Mouse (Mus musculus) heart, postnatal 10 days (tissue): ENCODE data around the gene Olfr548-ps1. TPM values are rescaled to one million over a fixed set of nuclear protein-coding genes. Genes with fewer than 3 reads are reported as not detected.
"Not testable (repeated sequence)": the region's sequence is repeated elsewhere in the genome, so short reads cannot be mapped to it uniquely, and the experiment has no call there.

ENCODE experiments used
- DNase-seq, 2 experiments: peaks; one replicate each; pipeline ENCODE4 v3.0.0; 2021
- intact Hi-C: fragments of 180-260 bp; cut with DNase I; formaldehyde crosslinking; loops from one replicate; pipeline ENCODE4 v1.15.1; 2025
- total RNA-seq, 2 experiments: library from RNA; stranded (reverse); gene quantifications; 2 replicates each; pipeline ENCODE4 v1.2.3; 2021

The Olfr548-ps1 gene
- not detected for total RNA-seq

DNA sequence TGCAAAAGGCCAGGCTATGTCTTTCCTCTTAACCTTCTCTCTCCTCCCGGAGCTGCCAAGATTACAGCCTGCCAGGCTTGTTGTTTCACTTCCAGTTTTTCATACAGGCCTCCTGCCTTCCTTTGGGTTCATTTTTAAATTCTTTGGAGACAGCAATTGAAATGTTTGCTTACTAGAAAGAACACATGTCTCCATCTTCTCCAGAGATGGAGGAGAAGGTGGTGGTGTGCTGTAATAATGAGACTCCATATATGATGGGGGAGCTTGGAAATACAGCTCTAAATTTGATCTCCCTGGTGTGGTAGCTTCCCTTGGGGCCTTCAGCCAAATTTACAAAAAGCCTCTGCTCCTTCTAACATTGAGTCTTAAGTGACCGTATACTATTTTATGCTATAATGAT lies at the start of gene Olfr548-ps1:
Gene Olfr548-ps1 (plus strand): TSS at position 301 of the 400 bp plus-strand sequence.
- intact Hi-C loops: no loop called here
- DNase-seq: no peak

DNA sequence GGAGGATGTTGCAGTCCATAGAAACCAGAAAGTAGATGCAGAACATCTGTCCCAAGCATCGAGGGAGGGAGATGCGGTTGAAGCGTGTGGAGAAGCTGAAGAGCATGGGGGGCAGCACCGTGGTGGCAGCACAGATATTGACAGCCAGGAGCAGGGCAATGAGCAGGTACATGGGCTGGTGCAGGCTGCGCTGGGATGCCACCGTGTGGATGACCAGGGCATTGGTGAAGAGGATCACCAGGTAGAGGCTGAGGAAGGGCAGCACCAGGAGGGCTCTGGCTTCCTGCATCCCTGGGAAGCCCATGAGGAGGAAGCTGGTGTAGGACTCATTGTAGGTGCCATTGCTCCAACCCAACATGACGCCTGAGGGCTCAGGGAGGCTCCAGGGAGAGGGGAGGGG lies 46.3 kb upstream of the Olfr548-ps1 start:
- DNase-seq, intact Hi-C loops: not testable (repeated sequence)

DNA sequence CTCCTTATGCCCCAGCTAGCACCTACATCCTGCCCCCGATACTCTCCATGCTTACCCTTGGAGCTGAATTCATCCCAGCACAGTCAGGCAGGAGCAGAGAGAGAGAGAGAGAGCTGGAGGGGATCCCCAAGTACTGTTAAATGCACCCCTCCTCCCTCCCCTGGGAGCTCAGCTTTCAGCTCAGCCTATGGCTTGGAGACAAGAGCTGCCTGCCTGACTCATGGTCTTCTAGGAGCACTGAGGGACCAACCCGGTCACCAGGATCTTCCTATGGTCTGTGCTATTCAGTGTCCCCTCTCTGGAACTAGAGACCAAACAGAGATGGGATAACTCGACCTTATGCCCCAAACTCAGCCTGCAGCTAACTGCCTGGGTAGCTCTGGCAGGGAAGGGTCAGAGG lies 41.2 kb upstream of the Olfr548-ps1 start, which contains the start of gene Olfr545:
Gene Olfr545 (minus strand): TSS at position 101 of the 400 bp plus-strand sequence.
- intact Hi-C loops: no loop called here
- DNase-seq: no peak

DNA sequence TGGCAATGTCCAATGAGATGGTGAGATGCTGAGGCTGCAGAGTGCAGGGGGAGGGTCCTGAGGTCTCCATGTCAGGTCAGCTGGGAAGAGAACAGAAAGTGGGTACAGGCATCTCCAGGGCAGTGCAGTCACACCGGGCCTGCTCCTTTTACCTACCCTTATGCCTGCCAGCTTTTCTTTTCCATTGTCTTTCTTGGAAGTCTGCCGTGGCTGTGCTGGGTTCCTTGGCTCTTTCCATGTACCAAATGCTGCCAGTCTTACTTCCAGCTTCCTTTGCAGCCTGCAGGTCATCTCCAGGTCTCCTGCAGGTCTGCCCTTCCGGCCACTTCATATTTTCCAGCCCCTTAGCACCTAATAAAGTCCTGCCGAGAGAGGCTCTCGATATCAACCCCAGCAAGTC lies 38.7 kb upstream of the Olfr548-ps1 start:
- intact Hi-C loops: no loop called here
- DNase-seq: no peak

DNA sequence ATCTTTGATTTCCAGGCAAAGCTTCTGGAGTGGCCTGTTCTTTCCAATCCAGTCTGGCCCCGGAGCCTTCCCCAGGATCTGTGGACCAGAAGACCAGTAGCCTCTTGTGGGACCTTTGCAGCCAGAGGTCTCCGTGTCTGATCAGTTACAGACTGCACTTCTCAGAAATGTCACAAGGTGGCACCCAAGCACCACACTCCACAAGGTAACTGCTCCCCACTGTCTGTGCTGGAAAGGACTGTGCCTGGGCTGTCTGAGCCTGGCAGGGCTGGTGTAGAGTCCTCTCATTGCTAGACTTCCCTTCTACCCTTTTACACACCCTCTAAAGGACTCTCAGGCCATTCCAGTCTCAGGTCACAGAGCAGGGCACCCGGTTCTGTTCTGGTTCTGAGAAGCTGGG lies 33.8 kb upstream of the Olfr548-ps1 start:
- intact Hi-C loops: loop anchor here (5.0 kb wide), 2 partner anchors 1365 to 1435 kb away; partner anchors contain the start of gene Olfr633
- peak; percentile 75 to 86 for DNase-seq

DNA sequence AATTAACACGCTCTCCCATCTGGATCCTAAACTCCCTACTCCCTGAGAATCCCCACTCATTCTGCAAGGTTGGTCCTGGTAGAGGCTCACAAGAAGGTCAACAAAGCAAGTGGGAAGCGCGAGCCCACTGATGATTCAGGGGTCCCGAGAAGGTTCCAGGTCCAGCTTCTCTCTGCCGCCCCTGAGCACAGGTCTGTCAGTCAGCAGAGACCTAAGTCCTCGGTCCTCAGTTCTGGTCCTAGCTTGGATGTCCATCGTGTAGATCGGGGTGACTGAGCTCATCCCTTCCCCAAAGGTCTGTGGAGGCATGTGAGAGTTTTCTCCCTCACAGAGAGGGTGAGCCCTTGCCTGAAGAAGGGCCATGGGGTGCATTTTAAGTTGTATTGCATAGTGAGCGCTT lies 32.6 kb upstream of the Olfr548-ps1 start:
- intact Hi-C loops: loop anchor here (5.0 kb wide), 2 partner anchors 1364 to 1434 kb away; partner anchors contain the start of gene Olfr633
- DNase-seq: no peak

DNA sequence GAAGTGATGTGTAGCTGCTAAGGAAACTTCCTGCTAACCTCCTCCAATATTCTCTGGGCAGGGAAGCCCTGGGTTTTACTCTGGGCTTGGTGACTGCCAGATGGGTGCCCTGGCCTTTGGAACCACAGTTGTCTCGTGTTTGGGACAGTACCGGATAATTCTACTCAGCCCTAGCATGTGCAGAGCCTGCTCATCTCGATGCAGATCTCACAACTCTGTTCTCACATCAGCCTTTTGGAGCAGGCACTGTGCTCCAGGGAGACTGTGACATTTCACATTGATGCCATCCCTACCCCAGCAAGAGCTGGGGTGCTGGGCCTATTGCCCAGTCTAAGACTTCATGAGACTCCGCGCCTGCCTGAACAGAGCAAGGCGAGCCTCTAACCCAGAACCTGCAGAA lies 32.0 kb upstream of the Olfr548-ps1 start:
- intact Hi-C loops: loop anchor here (5.0 kb wide), 2 partner anchors 1364 to 1434 kb away; partner anchors contain the start of gene Olfr633
- DNase-seq: no peak

- no peak for DNase-seq
- intact Hi-C loops: loop anchor here (5.0 kb wide), 3 partner anchors 608 to 1433 kb away; partner anchors contain the start of gene Olfr633
Measured at GRCm38 (mm10) chr7:102509726-102510125, 31.0 kb upstream of the Olfr548-ps1 start.

DNA sequence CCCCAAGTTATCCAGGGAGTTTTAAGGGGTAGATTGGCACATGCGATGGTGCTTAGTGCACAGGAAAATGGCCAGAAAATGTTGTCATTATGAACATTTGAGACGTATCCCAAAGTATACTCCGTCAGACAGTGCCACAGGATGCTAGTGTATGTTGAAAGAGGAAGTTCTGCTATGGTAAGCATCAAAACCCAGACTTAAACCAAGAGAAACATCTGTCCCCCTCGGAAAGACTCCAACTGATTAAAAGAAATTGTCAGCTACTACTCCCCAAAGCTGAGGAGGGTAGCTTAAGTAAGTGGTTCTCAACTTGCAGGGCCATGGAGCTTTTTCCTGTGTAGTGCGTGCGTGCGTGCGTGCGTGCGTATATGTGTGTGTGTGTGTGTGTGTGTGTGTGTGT lies 28.8 kb upstream of the Olfr548-ps1 start:
- intact Hi-C loops: loop anchor here (2.0 to 5.0 kb wide), 3 partner anchors 241 to 605 kb away; no protein-coding TSS in a partner anchor

DNA sequence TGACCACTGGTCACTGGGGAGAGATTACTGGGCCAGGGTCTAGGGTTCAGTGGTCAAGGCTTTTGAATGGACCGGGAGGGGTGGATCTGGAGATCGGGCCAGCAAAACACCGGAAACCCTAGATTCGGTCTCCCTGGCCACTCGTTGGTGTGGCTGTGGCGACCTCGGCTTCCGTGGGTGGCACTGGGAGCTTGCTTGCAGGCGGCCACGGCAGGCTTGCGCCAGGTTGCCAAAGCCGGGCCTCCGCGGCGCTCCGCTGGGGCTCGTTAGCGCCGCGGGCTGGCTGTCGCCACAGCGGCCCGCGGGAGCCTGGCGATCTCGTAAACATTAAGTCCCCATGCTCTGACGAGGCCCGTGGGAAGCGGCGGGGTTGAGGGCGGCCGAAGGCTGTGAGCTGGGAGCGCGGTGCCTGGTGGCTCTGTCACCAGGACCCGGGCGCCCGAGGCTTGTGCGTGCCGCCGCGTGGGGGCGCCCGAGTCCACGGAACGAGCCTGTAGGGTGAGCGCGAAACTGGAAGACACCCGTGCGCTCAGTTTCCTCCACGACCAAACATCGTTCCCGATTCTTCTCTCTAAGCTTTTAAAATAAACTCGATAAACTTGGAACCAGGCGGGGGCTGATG lies 27.8 kb upstream of the Olfr548-ps1 start:
- intact Hi-C loops: loop anchor here (1.0 to 5.0 kb wide), 4 partner anchors 123 to 604 kb away; no protein-coding TSS in a partner anchor
- DNase-seq: peak; percentile 88 to 94

More for the DNA sequence above, 28.8 kb upstream of the Olfr548-ps1 start:
- DNase-seq: no peak

DNA sequence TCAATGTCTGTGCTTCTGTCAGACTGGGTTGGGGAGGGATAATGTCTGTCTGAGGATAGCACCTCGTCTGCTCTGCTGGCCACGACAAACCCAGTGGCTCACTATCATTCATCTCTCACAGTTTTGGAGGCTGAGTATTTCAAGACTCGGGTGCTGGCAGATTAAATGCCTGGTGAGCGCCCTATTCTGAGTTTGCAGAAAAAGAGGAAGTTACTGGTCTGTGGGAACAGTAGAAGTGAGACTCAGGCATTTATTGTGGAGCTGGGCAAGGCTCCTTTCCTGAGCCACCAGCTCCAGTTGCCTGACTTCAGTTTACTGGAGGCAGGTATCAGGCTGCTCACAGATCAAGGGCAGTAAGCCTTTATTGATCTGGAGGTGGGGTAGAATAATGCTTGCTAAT lies 26.6 kb upstream of the Olfr548-ps1 start:
- intact Hi-C loops: loop anchor here (5.0 kb wide), 1 partner anchor 603 kb away; no protein-coding TSS in a partner anchor
- DNase-seq: no peak

- intact Hi-C loops: no loop called here
- DNase-seq: peak; percentile 7 to 29
Measured at GRCm38 (mm10) chr7:102516261-102517050, 24.2 kb upstream of the Olfr548-ps1 start.

DNA sequence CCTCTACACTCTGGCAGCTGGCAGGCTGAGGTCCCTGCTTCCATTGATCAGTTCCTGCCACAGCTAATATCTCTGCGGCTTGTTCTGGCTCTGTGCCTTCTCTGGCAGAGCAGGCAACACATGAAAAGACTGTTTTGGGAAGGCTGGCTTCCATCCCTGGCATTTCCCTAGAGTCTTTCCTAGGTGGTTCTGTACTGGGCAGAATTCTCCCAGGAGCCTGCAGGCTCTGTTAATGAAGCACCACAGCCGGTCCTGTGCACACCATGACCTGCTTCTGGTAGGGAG lies 23.7 kb upstream of the Olfr548-ps1 start:
- DNase-seq: no peak
- intact Hi-C loops: no loop called here

GRCm38 (mm10) chr7:102529052-102529451 lies 11.6 kb upstream of the Olfr548-ps1 start:
- DNase-seq: no peak
- intact Hi-C loops: no loop called here

DNA sequence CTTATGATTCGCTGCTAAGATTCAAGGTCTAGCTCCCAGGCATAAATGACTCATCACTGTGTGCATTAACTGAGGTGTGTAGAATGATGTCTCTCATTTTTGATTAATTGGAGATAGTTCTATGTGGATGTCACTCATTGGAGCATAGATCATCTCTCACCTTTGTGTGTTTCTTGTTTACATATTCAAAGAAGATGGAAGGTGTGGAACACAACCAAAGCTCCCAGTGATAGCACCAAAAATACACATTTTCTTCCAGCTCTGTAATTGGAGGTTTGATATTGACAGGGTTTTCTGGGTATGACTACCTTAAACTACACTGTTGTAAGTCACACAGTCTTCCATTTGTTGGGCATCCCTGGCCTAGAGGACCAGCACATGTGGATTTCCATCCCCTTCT lies 6.2 kb upstream of the Olfr548-ps1 start, which contains the start of gene Olfr547:
Gene Olfr547 (plus strand): TSS at position 301 of the 400 bp plus-strand sequence.
- intact Hi-C loops: no loop called here
- no peak for DNase-seq

DNA sequence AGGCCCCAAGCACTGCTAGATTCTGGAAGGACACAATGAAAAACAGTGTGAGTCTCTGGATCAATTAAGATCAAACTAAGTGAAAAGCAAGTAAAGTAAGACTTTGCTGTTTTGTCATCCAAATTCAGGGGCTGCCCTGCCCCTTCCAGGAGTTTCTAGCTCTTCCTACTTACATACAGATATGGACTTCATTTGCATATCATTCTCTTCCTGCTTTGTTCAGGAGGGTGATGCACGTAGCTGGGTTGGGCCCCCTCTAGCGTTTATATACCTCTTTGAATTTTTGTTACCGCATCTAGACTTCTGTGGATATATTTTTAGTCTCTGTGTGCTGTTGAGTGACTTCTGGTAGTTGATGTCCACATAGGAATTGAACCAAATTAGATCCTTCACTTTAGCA lies 555 bp downstream of the Olfr548-ps1 start:
- intact Hi-C loops: no loop called here
- DNase-seq: no peak

GRCm38 (mm10) chr7:102549570-102549969 lies 8.9 kb downstream of the Olfr548-ps1 start, which contains the start of gene Olfr549:
Olfr549 (plus strand) TSS chr7:102549870.
- no peak for DNase-seq
- intact Hi-C loops: no loop called here

DNA sequence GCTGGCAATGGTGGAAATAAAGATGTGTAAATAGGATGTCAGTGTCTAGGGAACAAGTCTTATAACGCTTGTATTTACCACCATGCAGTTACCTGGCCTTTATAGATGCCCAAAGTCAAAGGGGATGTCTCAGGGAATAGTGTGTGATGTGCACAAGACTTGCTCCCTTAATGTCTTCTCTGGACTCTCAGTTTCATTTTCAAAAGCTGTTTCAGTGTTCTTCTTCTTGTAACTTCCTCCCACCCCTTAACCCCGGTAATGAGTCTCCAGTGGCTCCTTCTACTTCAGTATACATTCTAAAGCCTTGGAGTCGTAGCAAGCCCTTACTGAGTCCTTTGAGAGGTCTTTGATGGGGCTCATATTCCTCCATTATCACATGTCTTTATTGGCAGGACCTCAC lies 12.6 kb downstream of the Olfr548-ps1 start:
- DNase-seq: no peak
- intact Hi-C loops: no loop called here

DNA sequence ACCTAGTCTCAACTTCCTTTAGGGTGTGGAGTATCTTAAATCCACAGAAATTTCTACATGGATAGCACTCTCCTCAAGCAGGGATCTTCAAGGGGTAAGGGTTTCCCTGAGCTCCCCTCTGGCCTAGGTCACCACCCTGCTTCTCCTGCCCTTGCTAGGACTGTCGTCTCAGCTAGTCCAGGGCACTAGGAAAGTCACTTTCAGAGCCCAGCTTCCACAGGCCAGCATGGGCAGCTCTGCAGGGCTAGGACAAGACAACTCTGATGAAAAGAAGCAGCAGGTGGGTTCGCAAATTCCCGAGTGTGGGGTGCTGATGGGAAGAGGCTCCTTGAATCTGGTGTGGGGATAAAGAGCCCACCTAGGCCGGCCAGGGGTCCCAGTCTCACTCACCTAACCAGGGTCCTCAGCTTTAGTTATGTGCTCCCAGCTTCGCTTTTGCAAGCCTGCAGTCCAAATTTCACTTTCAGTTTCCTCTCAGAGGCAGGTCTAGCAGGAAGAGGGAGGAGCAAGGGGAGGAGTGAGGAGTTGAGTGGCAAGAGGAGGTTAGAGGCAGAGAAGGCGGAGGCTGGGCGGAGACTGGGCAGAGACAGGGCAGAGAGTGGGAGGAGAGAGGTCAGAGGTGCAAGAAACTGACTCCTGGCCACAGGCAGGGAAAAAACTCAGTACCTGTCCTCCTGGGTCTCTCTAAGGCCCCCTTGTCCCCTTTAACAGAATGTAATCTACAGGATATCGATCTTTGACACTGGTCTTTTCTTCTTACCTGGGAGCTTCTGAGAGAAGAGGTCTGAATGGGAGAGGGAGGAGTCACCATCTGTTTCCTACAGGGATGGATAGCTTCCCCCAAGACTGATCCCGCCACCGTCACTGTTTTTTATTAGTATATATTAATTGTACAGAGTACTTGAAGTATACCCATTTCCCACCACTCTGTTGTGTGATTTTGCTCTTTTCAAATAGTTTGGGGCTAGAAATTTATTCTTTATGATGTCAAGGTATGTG lies 24.6 kb downstream of the Olfr548-ps1 start, which contains the start of gene Trim21:
Gene Trim21 (minus strand): TSS at position 488 of the 999 bp plus-strand sequence.
- intact Hi-C loops: no loop called here
- DNase-seq: peak; percentile 88 to 91

GRCm38 (mm10) chr7:102566219-102566618 lies 25.5 kb downstream of the Olfr548-ps1 start:
- DNase-seq: no peak
- intact Hi-C loops: no loop called here
